Mouse (Mus musculus) G1E (cell line): ENCODE data around the gene BC048679. TPM values are rescaled to one million over a fixed set of nuclear protein-coding genes. Genes with fewer than 3 reads are reported as not detected.
"Not testable (repeated sequence)": the region's sequence is repeated elsewhere in the genome, so short reads cannot be mapped to it uniquely, and the experiment has no call there.

Experiments used
- ATAC-seq: 2 replicates; pipeline ENCODE4 v1.8.0; 2016; ENCODE audit warnings: mild to moderate bottlenecking; ENCODE audit not compliant: insufficient number of reproducible peaks, poor library complexity, low FRiP score, severe bottlenecking; ENCODE audit errors: extremely low read depth
- DNase-seq: peaks from one replicate; pipeline ENCODE4 v3.0.0; 2012; ENCODE audit warnings: low spot score
- H3K27me3 ChIP-seq: 2 replicates; pipeline ENCODE4 v1.6.1; 2012; ENCODE audit warnings: mild to moderate bottlenecking, low read length, inconsistent platforms; ENCODE audit not compliant: insufficient read depth
- H3K36me3 ChIP-seq: replicated peaks from 2 replicates; pipeline ENCODE3; 2012; ENCODE audit warnings: mild to moderate bottlenecking, inconsistent platforms
- H3K4me1 ChIP-seq: 2 replicates; pipeline ENCODE4 v1.6.1; 2012; ENCODE audit warnings: low read depth, low read length, inconsistent platforms, mixed read lengths; ENCODE audit not compliant: insufficient read depth
- H3K4me3 ChIP-seq: 2 replicates; pipeline ENCODE4 v1.5.1; 2012; ENCODE audit warnings: low read depth, mild to moderate bottlenecking, inconsistent platforms, low read length, moderate library complexity, mixed read lengths
- H3K9me3 ChIP-seq: replicated peaks from 2 replicates; pipeline ENCODE4 v1.6.1; 2012; ENCODE audit warnings: inconsistent platforms
- CTCF ChIP-seq: IDR thresholded peaks from 2 replicates; pipeline ENCODE4 v1.5.1; 2012; ENCODE audit warnings: low read depth, low read length, inconsistent platforms, mixed read lengths
- GATA1 ChIP-seq: IDR thresholded peaks from 2 replicates; pipeline ENCODE4 v1.6.1; 2012; ENCODE audit warnings: borderline replicate concordance, low read length, inconsistent platforms, mixed read lengths
- GATA2 ChIP-seq: IDR thresholded peaks from 2 replicates; pipeline ENCODE4 v1.6.1; 2012; ENCODE audit warnings: low read depth, low read length, inconsistent platforms, borderline replicate concordance
- POLR2AphosphoS5 ChIP-seq: IDR thresholded peaks from 2 replicates; pipeline ENCODE4 v1.6.1; 2012; ENCODE audit warnings: low read depth, low read length, inconsistent platforms; ENCODE audit not compliant: insufficient replicate concordance
- TAL1 ChIP-seq: conservative IDR thresholded peaks from 2 replicates; pipeline ENCODE4 v1.6.1; 2012; ENCODE audit warnings: low read depth, low read length, inconsistent platforms, mixed read lengths
- polyA plus RNA-seq: library from polyadenylated mRNA; stranded (reverse); fragments of >175 nt; gene quantifications from 2 replicates; pipeline ENCODE4 v1.2.3, GENCODE M21; 2012
- total RNA-seq, 2 experiments: library from RNA; stranded (forward) in 1 of 2; stranded (reverse) in 1 of 2; fragments of 200-1000 nt in 1 of 2; fragments of >200 nt in 1 of 2; fragmentation: Nextera tagmentation in 1 of 2; gene quantifications; 2 replicates each; pipeline ENCODE4 v1.2.3; 2014 to 2017

The BC048679 gene
- total and polyA plus RNA-seq, 3 experiments = not detected

DNA sequence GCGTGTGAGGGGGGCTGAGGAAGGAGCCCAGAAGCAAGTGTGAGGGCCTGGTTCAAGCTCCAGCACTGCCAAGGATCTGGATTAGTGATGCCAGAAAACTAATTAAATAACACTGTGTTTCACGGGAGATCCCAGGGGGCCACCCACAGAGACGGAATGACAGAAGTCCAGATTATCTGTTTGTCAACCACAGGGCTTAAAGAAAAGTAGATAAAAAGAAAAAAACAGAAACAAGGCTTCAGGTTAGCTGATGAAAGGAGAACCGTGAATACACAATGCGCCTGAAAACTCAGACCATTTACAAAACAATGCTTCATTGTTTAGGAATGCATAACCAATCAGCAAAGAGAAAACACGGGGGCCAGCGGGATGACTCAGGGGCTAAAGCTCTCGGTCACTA, 17.3 kb downstream of the BC048679 start:
- no peak for TF ChIP-seq CTCF
- ATAC-seq = no peak
- Histone ChIP-seq H3K4me1 (no peaks in the 10 kb centered on the region), H3K27me3 (peaks cover 4% of the 10 kb centered on the region; the same call in 1 of the 2 replicates), H3K4me3 (no peak overlapping the region), H3K9me3 (no peaks in the 10 kb centered on the region), H3K36me3 (no peaks in the 10 kb centered on the region)
- DNase-seq = no peak

DNA sequence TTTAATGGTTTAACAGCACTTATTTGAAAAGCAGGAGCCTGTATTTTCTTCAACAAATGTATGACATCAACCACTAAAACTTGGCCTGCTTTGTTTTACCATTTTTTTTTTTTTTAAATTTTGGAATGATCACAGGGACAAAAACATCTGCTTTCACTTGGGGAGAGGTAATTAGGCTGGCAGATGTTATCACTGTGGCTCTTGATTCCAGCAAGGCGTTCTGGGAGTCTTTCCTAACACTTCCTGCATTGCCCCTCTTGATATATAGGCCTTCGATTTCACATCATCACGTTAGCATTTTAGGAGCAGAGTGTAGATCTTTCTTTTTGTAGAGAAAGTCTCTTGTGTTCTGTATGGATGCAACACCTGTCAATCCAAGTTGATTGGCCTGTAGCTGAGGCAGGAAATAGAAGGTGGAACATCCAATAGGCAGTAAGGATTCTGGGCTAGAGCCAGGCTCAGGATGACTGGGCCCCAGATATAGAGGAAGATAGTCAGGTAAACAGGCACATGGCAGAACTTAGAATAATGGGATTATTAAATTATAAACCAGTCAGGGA, 18.5 kb downstream of the BC048679 start:
- no peak for DNase-seq
- Histone ChIP-seq H3K9me3 (no peaks in the 10 kb centered on the region), H3K36me3 (no peaks in the 10 kb centered on the region), H3K4me1 (no peaks in the 10 kb centered on the region), H3K4me3 (no peak overlapping the region), H3K27me3 (peaks cover 4% of the 10 kb centered on the region; the same call in 1 of the 2 replicates)
- TF ChIP-seq GATA1 (no peak), CTCF (no peak), POLR2AphosphoS5 (no peak), TAL1 (no peak), GATA2 (no peak)
- no peak for ATAC-seq

DNA sequence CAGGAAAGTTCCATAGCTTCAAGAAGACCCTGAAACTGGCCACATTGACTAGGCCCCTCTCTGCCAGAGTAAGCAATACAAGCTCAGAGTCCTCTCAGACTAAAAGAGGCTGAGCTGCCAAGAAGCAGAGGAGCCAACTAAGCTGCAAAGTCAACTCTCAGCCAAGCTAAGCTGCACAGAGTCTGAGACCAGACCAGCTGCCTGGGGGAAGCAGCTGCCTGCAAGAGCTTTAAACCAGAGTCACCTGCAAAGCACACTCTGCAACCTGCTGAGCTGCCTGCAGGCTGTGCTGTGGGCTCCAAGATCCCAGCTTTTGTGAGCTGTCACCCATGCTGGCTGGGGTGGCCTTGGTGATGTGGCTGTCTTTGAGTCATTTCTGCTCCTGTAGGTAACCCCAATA, 19.8 kb downstream of the BC048679 start:
- H3K36me3 ChIP-seq, H3K9me3 ChIP-seq, H3K4me1 ChIP-seq, DNase-seq, H3K4me3 ChIP-seq, ATAC-seq, H3K27me3 ChIP-seq: not testable (repeated sequence)

- peaks cover 4% of the 10 kb centered on the region; the same call in 1 of the 2 replicates for H3K27me3 ChIP-seq
- ATAC-seq = no peak
Observed at GRCm38 (mm10) chr7:81476833-81477232, 21.2 kb downstream of the BC048679 start.

DNA sequence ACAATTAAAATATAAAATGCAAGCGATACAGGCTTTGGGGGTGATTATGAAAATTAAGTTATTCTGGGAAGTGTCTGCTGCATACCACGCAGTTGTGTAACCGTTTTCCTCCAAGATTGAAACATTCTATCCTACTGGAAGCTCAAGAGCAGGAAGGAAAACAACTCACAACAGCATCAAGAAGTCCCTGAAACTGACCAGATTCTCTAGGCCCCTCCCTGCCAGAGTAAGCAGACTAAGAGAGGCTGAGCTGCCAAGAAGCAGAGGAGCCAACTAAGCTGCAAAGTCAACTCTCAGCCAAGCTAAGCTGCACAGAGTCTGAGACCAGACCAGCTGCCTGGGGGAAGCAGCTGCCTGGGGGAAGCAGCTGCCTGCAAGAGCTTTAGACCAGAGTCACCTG, 22.9 kb downstream of the BC048679 start:
- ATAC-seq (no peak), DNase-seq (no peak)
- TF ChIP-seq CTCF = no peak
- no peak for TF ChIP-seq GATA2
- no peaks in the 10 kb centered on the region for H3K36me3 ChIP-seq
- no peak overlapping the region for H3K4me3 ChIP-seq
- no peaks in the 10 kb centered on the region for H3K9me3 ChIP-seq
- H3K27me3 ChIP-seq = peaks cover 4% of the 10 kb centered on the region; the same call in 1 of the 2 replicates
- H3K4me1 ChIP-seq = no peaks in the 10 kb centered on the region

More at GRCm38 (mm10) chr7:81476833-81477232, 21.2 kb downstream of the BC048679 start:
- DNase-seq = no peak
- Histone ChIP-seq H3K4me3 (no peak overlapping the region), H3K9me3 (no peaks in the 10 kb centered on the region), H3K4me1 (no peaks in the 10 kb centered on the region), H3K36me3 (no peaks in the 10 kb centered on the region)
- TF ChIP-seq GATA1 (no peak), TAL1 (no peak), CTCF (no peak), POLR2AphosphoS5 (no peak), GATA2 (no peak)

- Histone ChIP-seq H3K9me3 (no peaks in the 10 kb centered on the region), H3K4me1 (no peaks in the 10 kb centered on the region; the same call in 1 of the 2 replicates), H3K36me3 (no peaks in the 10 kb centered on the region), H3K27me3 (no peaks in the 10 kb centered on the region; the same call in none of the 2 replicates), H3K4me3 (no peak overlapping the region)
- ATAC-seq = no peak
- no peak for TF ChIP-seq GATA2
- TF ChIP-seq TAL1 = no peak
- TF ChIP-seq POLR2AphosphoS5 = no peak
- no peak for TF ChIP-seq CTCF
- TF ChIP-seq GATA1 = no peak
- DNase-seq = no peak
Observed at GRCm38 (mm10) chr7:81464906-81465450, 33.1 kb downstream of the BC048679 start.

GRCm38 (mm10) chr7:81464116-81464515, 34.0 kb downstream of the BC048679 start:
- no peak for TF ChIP-seq TAL1
- no peak for TF ChIP-seq GATA2
- TF ChIP-seq CTCF = no peak
- no peak for TF ChIP-seq GATA1
- no peak for TF ChIP-seq POLR2AphosphoS5
- DNase-seq = peak; percentile 46

More at GRCm38 (mm10) chr7:81464116-81464515, 34.0 kb downstream of the BC048679 start:
- Histone ChIP-seq H3K9me3 (no peaks in the 10 kb centered on the region), H3K36me3 (no peaks in the 10 kb centered on the region), H3K4me1 (no peaks in the 10 kb centered on the region; the same call in 1 of the 2 replicates), H3K4me3 (no peak overlapping the region), H3K27me3 (no peaks in the 10 kb centered on the region; the same call in none of the 2 replicates)
- no peak for ATAC-seq
